Mouse (Mus musculus): ENCODE measurements around the gene Ech1. TPM values are rescaled to one million over a fixed set of nuclear protein-coding genes. Genes with fewer than 3 reads are reported as not detected.

The Ech1 gene
- total RNA-seq, 2 experiments from 2014 or later: 110 to 180 TPM

Other genes starting within 250 kb of the Ech1 start
- 20.7 TPM in 2 replicates for gene Samd4b, start 227.1 kb upstream of the Ech1 start, total RNA-seq (2015)
- gene Samd4b, start 227.1 kb upstream of the Ech1 start, total RNA-seq (2017): 2.7 and 4.3 TPM in 2 replicates
- gene Pak4, start 227.0 kb upstream of the Ech1 start, total RNA-seq (2015): 5.6 and 6.4 TPM in 2 replicates
- gene Pak4, start 227.0 kb upstream of the Ech1 start, total RNA-seq (2017): 3.3 and 3.9 TPM in 2 replicates
- gene Acp7, start 193.9 kb upstream of the Ech1 start, total RNA-seq (2015): not detected in 2 replicates
- not detected in 2 replicates for gene Acp7, start 193.9 kb upstream of the Ech1 start, total RNA-seq (2017)
- 1.1 and 1.4 TPM in 2 replicates for gene Fbxo27, start 132.4 kb upstream of the Ech1 start, total RNA-seq (2015)
- gene Fbxo27, start 132.4 kb upstream of the Ech1 start, total RNA-seq (2017): 0.24 and 0.75 TPM in 2 replicates
- gene Fbxo17, start 108.4 kb upstream of the Ech1 start, total RNA-seq (2015): 1.6 and 2.2 TPM in 2 replicates
- gene Fbxo17, start 108.4 kb upstream of the Ech1 start, total RNA-seq (2017): 1.7 and 4.1 TPM in 2 replicates
- gene Mrps12, start 83.4 kb upstream of the Ech1 start, total RNA-seq (2015): 104 and 122 TPM in 2 replicates
- gene Mrps12, start 83.4 kb upstream of the Ech1 start, total RNA-seq (2017): 44.1 and 59.1 TPM in 2 replicates
- gene Sars2, start 83.2 kb upstream of the Ech1 start, total RNA-seq (2015): 8.1 and 8.8 TPM in 2 replicates
- 13.5 and 15.7 TPM in 2 replicates for gene Sars2, start 83.2 kb upstream of the Ech1 start, total RNA-seq (2017)
- gene Ccer2, start 69.0 kb upstream of the Ech1 start, total RNA-seq (2015): not detected in 2 replicates
- gene Ccer2, start 69.0 kb upstream of the Ech1 start, total RNA-seq (2017): not detected in 2 replicates
- gene Sirt2, start 58.5 kb upstream of the Ech1 start, total RNA-seq (2015): 41.4 and 47.5 TPM in 2 replicates
- gene Sirt2, start 58.5 kb upstream of the Ech1 start, total RNA-seq (2017): 19.2 and 21.1 TPM in 2 replicates
- gene Nfkbib, start 57.7 kb upstream of the Ech1 start, total RNA-seq (2015): 14.7 and 18.4 TPM in 2 replicates
- gene Nfkbib, start 57.7 kb upstream of the Ech1 start, total RNA-seq (2017): 12.3 and 15.7 TPM in 2 replicates
- 47.6 and 48.3 TPM in 2 replicates for gene Rinl, start 36.2 kb upstream of the Ech1 start, total RNA-seq (2015)
- gene Rinl, start 36.2 kb upstream of the Ech1 start, total RNA-seq (2017): 53.9 and 56.3 TPM in 2 replicates
- 419 and 433 TPM in 2 replicates for gene Hnrnpl, start 16.7 kb upstream of the Ech1 start, total RNA-seq (2015)
- 342 and 343 TPM in 2 replicates for gene Hnrnpl, start 16.7 kb upstream of the Ech1 start, total RNA-seq (2017)
- gene Lgals4, start 8.6 kb downstream of the Ech1 start, total RNA-seq (2015): 16.1 and 22.9 TPM in 2 replicates
- 4.3 and 7.0 TPM in 2 replicates for gene Lgals4, start 8.6 kb downstream of the Ech1 start, total RNA-seq (2017)
- 0.52 TPM in 1 of 2 replicates, not detected in the other for gene Lgals7, start 38.6 kb downstream of the Ech1 start, total RNA-seq (2015)
- not detected in 2 replicates for gene Lgals7, start 38.6 kb downstream of the Ech1 start, total RNA-seq (2017)
- gene Capn12, start 56.2 kb downstream of the Ech1 start, total RNA-seq (2015): not detected in 2 replicates
- gene Capn12, start 56.2 kb downstream of the Ech1 start, total RNA-seq (2017): 0.24 TPM in 1 of 2 replicates, not detected in the other
- 86.4 and 87.2 TPM in 2 replicates for gene Actn4, start 137.1 kb downstream of the Ech1 start, total RNA-seq (2015)
- 47.1 and 49.5 TPM in 2 replicates for gene Actn4, start 137.1 kb downstream of the Ech1 start, total RNA-seq (2017)
- gene Eif3k, start 156.6 kb downstream of the Ech1 start, total RNA-seq (2015): 248 and 305 TPM in 2 replicates
- 384 and 406 TPM in 2 replicates for gene Eif3k, start 156.6 kb downstream of the Ech1 start, total RNA-seq (2017)
- 38.5 and 49.8 TPM in 2 replicates for gene Map4k1, start 156.8 kb downstream of the Ech1 start, total RNA-seq (2015)
- 62.8 and 65.6 TPM in 2 replicates for gene Map4k1, start 156.8 kb downstream of the Ech1 start, total RNA-seq (2017)